Mouse (Mus musculus) thymus, postnatal 14 days (tissue): ENCODE measurements around the gene Slc5a2.
A peak's percentile ranks its signal among the peaks of the same experiment; 100 is the strongest.

Experiments
- DNase-seq: peaks from one replicate; pipeline ENCODE4 v3.0.0; 2021

The Slc5a2 gene

GRCm38 (mm10) chr7:128302151-128302550 lies 36.7 kb downstream of the Slc5a2 start:
- DNase-seq, result no peak

DNA sequence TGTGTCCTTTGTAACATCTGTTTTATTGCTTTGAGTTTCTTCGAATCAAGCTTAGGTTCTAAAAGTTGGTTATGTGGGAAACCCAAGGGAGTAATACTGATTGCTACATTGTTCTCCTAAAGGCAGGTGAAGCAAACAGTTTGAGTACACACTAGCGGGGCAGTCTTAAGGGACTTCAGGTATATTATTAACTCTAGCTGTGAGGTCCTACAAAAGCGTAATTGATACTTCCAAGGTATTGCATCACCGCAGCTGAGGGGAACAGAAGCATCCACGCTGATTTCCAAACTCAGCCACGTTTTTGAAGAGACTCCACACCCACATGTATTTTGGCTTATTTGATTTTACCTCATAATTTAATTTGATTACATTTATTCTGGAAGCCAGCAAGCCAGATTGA lies 38.7 kb downstream of the Slc5a2 start:
- no peak for DNase-seq

DNA sequence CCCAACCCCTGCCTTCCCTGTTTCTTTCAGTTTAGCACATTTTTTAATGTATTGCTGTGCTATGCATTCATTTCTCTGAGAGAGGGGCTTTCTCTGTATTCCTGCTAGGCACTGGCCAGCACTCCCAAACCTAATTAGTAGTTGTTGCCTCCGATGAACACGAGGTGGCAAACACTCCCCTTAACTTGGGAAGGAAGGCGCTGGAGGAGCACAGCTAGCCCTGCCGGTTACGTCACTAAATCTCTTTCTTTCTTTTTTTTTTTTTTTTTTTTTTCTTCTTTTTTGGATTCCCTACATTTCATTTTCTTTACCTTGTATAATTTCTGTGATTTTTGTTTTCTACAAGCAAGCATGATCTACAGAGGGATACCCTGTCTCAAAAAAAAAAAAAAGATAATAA lies 39.5 kb downstream of the Slc5a2 start:
- peak; percentile 16 for DNase-seq

- DNase-seq, result no peak
These were observed 42.4 kb downstream of the Slc5a2 start for GRCm38 (mm10) chr7:128307851-128308250.

DNA sequence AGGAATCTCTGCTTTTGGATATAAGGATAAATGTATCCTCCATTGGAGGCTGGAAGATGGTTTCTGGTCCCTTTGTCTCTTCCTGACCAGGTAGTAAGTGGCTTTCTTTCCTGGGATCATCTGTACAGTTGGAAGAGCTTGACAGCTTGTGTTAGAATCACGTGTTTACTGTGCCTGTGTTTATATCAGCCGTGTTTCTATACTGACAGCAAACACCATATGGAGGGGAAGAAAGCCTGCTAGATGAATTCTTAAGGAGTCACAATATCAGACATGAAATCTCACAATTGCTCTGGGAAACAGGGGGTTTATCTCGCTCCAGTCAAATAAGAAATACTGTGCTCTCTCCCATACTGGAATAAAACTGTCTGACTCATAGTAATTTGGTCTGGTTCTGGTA lies 43.8 kb downstream of the Slc5a2 start:
- no peak for DNase-seq

- DNase-seq, result no peak
These were observed 44.3 kb downstream of the Slc5a2 start for GRCm38 (mm10) chr7:128309776-128310175.

DNA sequence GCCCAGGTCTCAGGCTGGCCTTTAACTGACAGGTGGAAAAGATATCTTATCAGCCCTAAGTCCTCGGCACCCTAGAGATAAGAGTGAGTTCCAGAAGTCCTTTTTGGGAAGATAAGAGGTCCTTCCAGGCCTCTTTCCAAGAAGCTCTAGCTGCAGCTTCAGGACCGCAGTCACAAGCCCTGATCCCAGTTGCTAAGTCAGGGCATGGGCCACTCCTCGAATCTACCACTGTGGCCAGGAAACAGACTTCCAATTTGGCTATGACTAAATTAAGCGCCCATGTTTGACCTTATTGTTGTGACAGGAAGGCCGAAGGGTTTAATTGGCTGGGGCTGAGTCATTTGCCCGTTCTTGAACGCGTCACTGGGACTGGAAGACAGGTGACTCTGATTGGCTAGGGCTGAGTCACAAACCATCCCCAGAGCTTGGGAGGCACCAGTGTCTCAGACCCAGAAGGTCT lies 44.8 kb downstream of the Slc5a2 start:
- no peak for DNase-seq

- DNase-seq, result no peak
These were observed 45.8 kb downstream of the Slc5a2 start for GRCm38 (mm10) chr7:128311263-128311662.

DNA sequence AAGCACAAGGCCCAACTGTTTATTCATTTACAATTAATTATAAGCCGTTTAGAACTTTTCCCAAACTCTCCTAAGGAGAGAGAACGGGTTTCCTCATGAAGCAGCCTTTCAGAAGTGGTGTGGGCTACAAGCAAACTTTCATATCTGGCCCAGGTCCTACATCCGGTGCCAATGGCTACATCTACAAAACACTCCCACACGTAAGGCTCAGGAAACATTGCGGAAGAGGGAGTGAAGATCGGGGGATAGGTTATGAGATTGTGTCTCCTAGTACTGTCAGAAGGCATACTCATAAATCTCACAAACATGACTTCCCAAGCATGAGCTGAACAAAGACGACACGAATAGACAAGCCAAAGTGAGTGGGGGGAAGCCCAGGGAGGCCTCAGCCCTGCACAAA lies 46.4 kb downstream of the Slc5a2 start:
- DNase-seq, result no peak

DNA sequence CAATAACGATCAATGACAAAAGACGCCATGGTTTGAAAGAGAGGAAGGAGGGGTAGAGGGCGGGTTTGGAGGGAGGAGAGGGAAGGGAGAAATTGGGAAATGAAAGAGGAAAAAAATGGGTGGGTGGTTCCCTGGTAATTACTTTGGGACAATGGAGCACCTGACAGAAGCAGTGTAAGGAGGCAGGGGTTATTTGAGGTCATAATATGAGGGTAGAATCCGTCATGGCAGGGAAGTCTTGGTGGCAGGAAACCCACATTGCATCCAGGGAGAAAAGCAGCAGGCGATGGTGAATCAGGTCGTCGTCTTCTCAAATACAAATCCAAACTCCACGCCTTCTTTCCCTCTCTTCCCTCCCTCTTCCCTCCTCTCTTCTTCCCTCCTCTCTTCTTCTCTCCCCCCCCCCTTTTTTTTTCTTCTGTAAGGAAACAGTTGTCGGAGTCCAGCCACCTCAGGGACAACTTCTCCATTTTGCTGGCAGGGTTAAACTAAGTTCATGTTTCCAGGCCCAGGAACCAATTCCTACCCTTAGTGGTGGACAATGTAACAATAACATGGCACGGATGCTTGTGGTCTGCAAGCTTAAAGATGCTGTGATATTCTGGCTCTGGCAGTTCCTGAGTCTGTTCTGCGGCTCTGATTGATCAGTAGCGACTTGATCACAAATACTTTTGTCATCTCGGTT lies 47.1 kb downstream of the Slc5a2 start:
- DNase-seq, result no peak

- no peak for DNase-seq
These were observed 48.1 kb downstream of the Slc5a2 start for GRCm38 (mm10) chr7:128313601-128314000.

DNA sequence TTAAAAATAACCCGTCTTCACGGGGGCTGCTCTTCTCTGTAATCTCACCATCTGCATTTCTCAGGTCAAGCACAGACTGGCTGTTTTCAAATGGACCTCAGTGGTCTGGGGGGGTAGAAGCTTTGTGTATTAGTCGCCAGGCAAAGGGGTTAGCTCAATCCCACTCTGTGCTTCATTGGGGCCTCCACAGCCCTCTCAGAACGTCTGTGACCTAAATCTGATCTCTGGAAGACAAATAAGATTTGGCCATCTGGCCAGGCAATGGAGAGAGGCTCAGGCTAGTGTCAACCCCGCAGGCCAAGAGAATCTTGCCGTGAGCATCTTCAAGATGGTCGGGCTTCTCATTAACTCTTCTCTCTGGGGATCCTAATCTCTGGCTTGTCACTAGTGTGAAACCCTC lies 49.0 kb downstream of the Slc5a2 start:
- no peak for DNase-seq

- DNase-seq, result no peak
These were observed 51.6 kb downstream of the Slc5a2 start for GRCm38 (mm10) chr7:128317011-128317410.

- no peak for DNase-seq
These were observed 53.7 kb downstream of the Slc5a2 start for GRCm38 (mm10) chr7:128319140-128319539.

DNA sequence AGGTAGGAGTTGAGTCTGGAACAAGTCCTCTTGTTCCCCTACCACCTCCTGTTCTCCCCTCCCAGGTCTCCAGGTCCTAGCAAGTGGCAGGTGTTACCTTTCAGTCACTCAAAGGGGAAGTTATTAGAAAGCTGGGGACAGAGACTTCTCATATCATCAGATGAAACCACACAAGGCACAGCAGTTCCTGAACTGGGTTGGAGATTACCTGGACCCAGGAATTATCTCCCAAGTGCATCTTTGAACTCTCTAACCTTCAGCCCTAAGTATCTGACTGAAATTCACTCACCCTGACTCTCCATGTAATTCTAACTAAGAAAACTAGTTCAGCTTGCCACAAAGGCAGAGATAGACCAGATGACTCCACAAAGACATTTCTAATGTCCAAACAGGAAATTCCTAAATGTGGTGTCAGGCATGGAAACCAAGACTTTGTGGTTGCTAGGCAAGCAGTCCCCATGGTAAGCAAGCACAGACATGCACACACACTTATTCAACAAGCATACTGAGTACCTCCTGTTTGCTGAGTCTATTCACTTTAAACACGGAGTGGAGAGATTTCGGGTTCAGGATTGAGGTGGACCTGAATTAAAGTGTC lies 54.9 kb downstream of the Slc5a2 start:
- no peak for DNase-seq

GRCm38 (mm10) chr7:128321260-128321659 lies 55.8 kb downstream of the Slc5a2 start:
- DNase-seq, result no peak
